Mouse (Mus musculus) hindbrain, embryonic 15.5 days (tissue): ENCODE measurements around the gene Tada1. TPM values are rescaled to one million over a fixed set of nuclear protein-coding genes. Genes with fewer than 3 reads are reported as not detected.

Experiments used
- ATAC-seq: fragments of 200-750 bp; cut with Nextera tagmentation; 2 replicates; pipeline ENCODE4 v1.8.0; 2017; ENCODE audit warnings: low read depth, moderate number of reproducible peaks, moderate TSS enrichment; ENCODE audit not compliant: low FRiP score
- H3K27ac ChIP-seq: fragments of 300-500 bp; sonication (generic); replicated peaks from 2 replicates; pipeline ENCODE4 v1.5.1; 2015; ENCODE audit warnings: mild to moderate bottlenecking, inconsistent platforms
- H3K27me3 ChIP-seq: fragments of 300-500 bp; sonication (generic); 2 replicates; pipeline ENCODE4 v1.6.1; 2015; ENCODE audit warnings: control low read depth, inconsistent platforms
- H3K36me3 ChIP-seq: fragments of 300-500 bp; sonication (generic); 2 replicates; pipeline ENCODE4 v1.6.1; 2015; ENCODE audit warnings: control low read depth, inconsistent platforms
- H3K4me1 ChIP-seq: fragments of 300-500 bp; sonication (generic); replicated peaks from 2 replicates; pipeline ENCODE4 v1.6.1; 2015; ENCODE audit warnings: control low read depth, inconsistent platforms
- H3K4me2 ChIP-seq: fragments of 300-500 bp; sonication (generic); 2 replicates; pipeline ENCODE4 v1.6.1; 2015; ENCODE audit warnings: moderate library complexity, mild to moderate bottlenecking, inconsistent platforms
- H3K4me3 ChIP-seq: fragments of 300-500 bp; sonication (generic); 2 replicates; pipeline ENCODE4 v1.5.1; 2015; ENCODE audit warnings: mild to moderate bottlenecking, inconsistent platforms
- H3K9ac ChIP-seq: fragments of 300-500 bp; sonication (generic); 2 replicates; pipeline ENCODE4 v1.6.1; 2015; ENCODE audit warnings: inconsistent platforms
- H3K9me3 ChIP-seq: fragments of 300-500 bp; sonication (generic); 2 replicates; pipeline ENCODE4 v1.6.1; 2016; ENCODE audit warnings: control low read depth, inconsistent platforms
- WGBS: fragments of 180-500 bp; shearing (Covaris S2); methylation state at CpG from one replicate; pipeline ENCODE4 v1.1.7; 2015; 5-methylcytosine and 5-hydroxymethylcytosine counted together
- polyA plus RNA-seq: library from polyadenylated mRNA; unstranded; fragments of >200 nt; fragmentation: Nextera tagmentation; extraction: Ambion mirVana; gene quantifications from 2 replicates; pipeline ENCODE4 v1.2.1, GENCODE M21; 2015

The Tada1 gene
- polyA plus RNA-seq, 1 experiment from 2014 or later, result 79.7 TPM

- no peak overlapping the region for H3K4me3 ChIP-seq
- no peak overlapping the region for H3K9ac ChIP-seq
- ATAC-seq, result no peak
- peaks cover 93% of the 10 kb centered on the region for H3K36me3 ChIP-seq
- no peak overlapping the region for H3K27ac ChIP-seq
- H3K27me3 ChIP-seq, result no peaks in the 10 kb centered on the region
- H3K4me1 ChIP-seq, result no peaks in the 10 kb centered on the region
- no peaks in the 10 kb centered on the region for H3K9me3 ChIP-seq
- 94% methylated on average over 16 of the region's 16 CpGs for WGBS
- H3K4me2 ChIP-seq, result no peak overlapping the region
Measured at GRCm38 (mm10) chr1:166389406-166390125, 10.7 kb downstream of the Tada1 start.

GRCm38 (mm10) chr1:166391671-166392070, 12.8 kb downstream of the Tada1 start:
- no peaks in the 10 kb centered on the region for H3K27me3 ChIP-seq
- H3K27ac ChIP-seq, result no peak overlapping the region
- H3K9me3 ChIP-seq, result no peaks in the 10 kb centered on the region
- H3K4me2 ChIP-seq, result no peak overlapping the region
- no peak overlapping the region for H3K4me3 ChIP-seq
- no peak for ATAC-seq
- H3K4me1 ChIP-seq, result no peaks in the 10 kb centered on the region
- H3K9ac ChIP-seq, result no peak overlapping the region
- WGBS, result 93% methylated on average over 6 of the region's 6 CpGs
- H3K36me3 ChIP-seq, result peaks cover 95% of the 10 kb centered on the region

GRCm38 (mm10) chr1:166394770-166395169, 15.9 kb downstream of the Tada1 start:
- H3K9ac ChIP-seq, result no peak overlapping the region
- no peak for ATAC-seq
- no peaks in the 10 kb centered on the region for H3K9me3 ChIP-seq
- WGBS, result 73% methylated on average over 4 of the region's 4 CpGs
- no peaks in the 10 kb centered on the region for H3K4me1 ChIP-seq
- no peaks in the 10 kb centered on the region for H3K27me3 ChIP-seq
- H3K36me3 ChIP-seq, result peaks cover 95% of the 10 kb centered on the region
- no peak overlapping the region for H3K27ac ChIP-seq
- H3K4me3 ChIP-seq, result no peak overlapping the region
- no peak overlapping the region for H3K4me2 ChIP-seq

- peaks cover 88% of the 10 kb centered on the region for H3K36me3 ChIP-seq
- H3K4me3 ChIP-seq, result no peak overlapping the region
- ATAC-seq, result no peak
- no peaks in the 10 kb centered on the region for H3K9me3 ChIP-seq
- H3K4me1 ChIP-seq, result no peaks in the 10 kb centered on the region
- H3K27ac ChIP-seq, result no peak overlapping the region
- no peak overlapping the region for H3K4me2 ChIP-seq
- WGBS, result 90% methylated on average over 5 of the region's 5 CpGs
- no peaks in the 10 kb centered on the region for H3K27me3 ChIP-seq
- H3K9ac ChIP-seq, result no peak overlapping the region
Measured at GRCm38 (mm10) chr1:166395661-166396060, 16.8 kb downstream of the Tada1 start.

- Histone ChIP-seq H3K27me3 (no peaks in the 10 kb centered on the region), H3K4me2 (no peak overlapping the region), H3K27ac (no peak overlapping the region), H3K4me1 (peaks cover 6% of the 10 kb centered on the region; the same call in 1 of the 2 replicates), H3K9me3 (no peaks in the 10 kb centered on the region), H3K9ac (no peak overlapping the region), H3K36me3 (peaks cover 85% of the 10 kb centered on the region), H3K4me3 (no peak overlapping the region)
- 98% methylated on average over 6 of the region's 6 CpGs for whole genome bisulfite sequencing
- ATAC-seq, result no peak
Measured at GRCm38 (mm10) chr1:166396381-166396780, 17.5 kb downstream of the Tada1 start.

GRCm38 (mm10) chr1:166401455-166401854, 22.6 kb downstream of the Tada1 start:
- Histone ChIP-seq H3K4me1 (peaks cover 13% of the 10 kb centered on the region), H3K9ac (no peak overlapping the region), H3K27me3 (no peaks in the 10 kb centered on the region), H3K36me3 (peaks cover 53% of the 10 kb centered on the region), H3K9me3 (no peaks in the 10 kb centered on the region), H3K4me3 (no peak overlapping the region), H3K4me2 (no peak overlapping the region), H3K27ac (no peak overlapping the region)
- no peak for ATAC-seq

- Histone ChIP-seq H3K27ac (no peak overlapping the region), H3K4me2 (no peak overlapping the region), H3K9me3 (no peaks in the 10 kb centered on the region), H3K27me3 (no peaks in the 10 kb centered on the region), H3K9ac (no peak overlapping the region), H3K4me3 (no peak overlapping the region), H3K36me3 (peaks cover 51% of the 10 kb centered on the region), H3K4me1 (peaks cover 15% of the 10 kb centered on the region)
- peak; percentile 55 for ATAC-seq
- WGBS, result 58% methylated on average over 4 of the region's 4 CpGs
Measured at GRCm38 (mm10) chr1:166402003-166402402, 23.1 kb downstream of the Tada1 start.

GRCm38 (mm10) chr1:166403846-166404245, 24.9 kb downstream of the Tada1 start:
- Histone ChIP-seq H3K36me3 (peaks cover 39% of the 10 kb centered on the region), H3K4me1 (peaks cover 33% of the 10 kb centered on the region), H3K9ac (no peak overlapping the region), H3K4me2 (no peak overlapping the region), H3K4me3 (no peak overlapping the region), H3K27ac (no peak overlapping the region), H3K9me3 (no peaks in the 10 kb centered on the region), H3K27me3 (no peaks in the 10 kb centered on the region)
- WGBS, result 94% methylated on average over 3 of the region's 3 CpGs
- no peak for ATAC-seq

GRCm38 (mm10) chr1:166409177-166409700, 30.3 kb downstream of the Tada1 start:
- H3K4me1 ChIP-seq, result peaks cover 29% of the 10 kb centered on the region
- H3K9me3 ChIP-seq, result no peaks in the 10 kb centered on the region
- no peak; the same call in 1 of the 2 replicates for ATAC-seq
- WGBS, result under 1% methylated on average over 36 of the region's 45 CpGs
- H3K36me3 ChIP-seq, result peaks cover 25% of the 10 kb centered on the region
- H3K4me3 ChIP-seq, result peak overlapping the region; percentile 67
- H3K27me3 ChIP-seq, result no peaks in the 10 kb centered on the region
- H3K27ac ChIP-seq, result peak overlapping the region; percentile 84
- H3K4me2 ChIP-seq, result peak overlapping the region; percentile 85
- peak overlapping the region; percentile 76 for H3K9ac ChIP-seq

GRCm38 (mm10) chr1:166409701-166410220, 30.9 kb downstream of the Tada1 start, which contains the start of gene Pogk:
Gene Pogk (minus strand): TSS chr1:166409863.
- H3K27me3 ChIP-seq, result no peaks in the 10 kb centered on the region
- peaks cover 20% of the 10 kb centered on the region for H3K36me3 ChIP-seq

GRCm38 (mm10) chr1:166411541-166411940, 32.6 kb downstream of the Tada1 start:
- peaks cover 10% of the 10 kb centered on the region; the same call in 1 of the 2 replicates for H3K36me3 ChIP-seq
- 100% methylated on average over 1 of the region's 1 CpGs for WGBS
- H3K27me3 ChIP-seq, result no peaks in the 10 kb centered on the region
- no peak overlapping the region for H3K9ac ChIP-seq
- H3K9me3 ChIP-seq, result no peaks in the 10 kb centered on the region
- ATAC-seq, result no peak
- H3K4me2 ChIP-seq, result no peak overlapping the region
- no peak overlapping the region for H3K27ac ChIP-seq
- H3K4me1 ChIP-seq, result peaks cover 29% of the 10 kb centered on the region
- no peak overlapping the region for H3K4me3 ChIP-seq

More at GRCm38 (mm10) chr1:166409701-166410220, 30.9 kb downstream of the Tada1 start, which contains the start of gene Pogk:
- no peaks in the 10 kb centered on the region for H3K9me3 ChIP-seq
- peak within 1 kb of the TSS; percentile 76 for H3K9ac ChIP-seq
- peak within 1 kb of the TSS; percentile 85 for H3K4me2 ChIP-seq
- peaks cover 29% of the 10 kb centered on the region for H3K4me1 ChIP-seq
- 5% methylated on average over 49 of the region's 49 CpGs for WGBS
- H3K4me3 ChIP-seq, result peak within 1 kb of the TSS; percentile 67
- ATAC-seq, result peak; percentile 96
- peak within 1 kb of the TSS; percentile 84 for H3K27ac ChIP-seq

- 93% methylated on average over 3 of the region's 3 CpGs for WGBS
- Histone ChIP-seq H3K9me3 (no peaks in the 10 kb centered on the region), H3K4me1 (peaks cover 24% of the 10 kb centered on the region), H3K27me3 (no peaks in the 10 kb centered on the region), H3K36me3 (0 out of 2 replicates have a peak, but pooled peaks cover 5% of the 10 kb centered on the region), H3K4me3 (no peak overlapping the region), H3K4me2 (no peak overlapping the region), H3K27ac (no peak overlapping the region), H3K9ac (no peak overlapping the region)
- ATAC-seq, result no peak
Measured at GRCm38 (mm10) chr1:166412266-166412665, 33.4 kb downstream of the Tada1 start.
